Mouse (Mus musculus) C2C12 (cell line): ENCODE measurements around the gene Lin37.

Source experiments
- CEBPB ChIP-seq: IDR thresholded peaks from one replicate; pipeline ENCODE4 v1.6.1; 2011; ENCODE audit warnings: low read depth, mild to moderate bottlenecking, control low read depth, moderate library complexity
- CTCF ChIP-seq: IDR thresholded peaks from one replicate; pipeline ENCODE4 v1.5.1; 2011; ENCODE audit not compliant: control insufficient read depth, insufficient read depth, insufficient read length
- FOSL1 ChIP-seq: IDR thresholded peaks from one replicate; pipeline ENCODE4 v1.8.0; 2011; ENCODE audit warnings: mild to moderate bottlenecking, low read length; ENCODE audit not compliant: poor library complexity, insufficient read depth, severe bottlenecking
- MAX ChIP-seq: IDR thresholded peaks from one replicate; pipeline ENCODE4 v1.6.1; 2011; ENCODE audit warnings: mild to moderate bottlenecking, control low read depth
- MYOD1 ChIP-seq: IDR thresholded peaks from one replicate; pipeline ENCODE4 v1.6.1; 2011; ENCODE audit warnings: low read depth; ENCODE audit not compliant: control insufficient read depth, insufficient read length
- MYOG ChIP-seq: IDR thresholded peaks from one replicate; pipeline ENCODE4 v1.6.1; 2011; ENCODE audit not compliant: control insufficient read depth, insufficient read length; ENCODE audit errors: extremely low read depth
- USF1 ChIP-seq: IDR thresholded peaks from one replicate; pipeline ENCODE4 v1.6.1; 2011; ENCODE audit warnings: low read depth, mild to moderate bottlenecking, control low read depth, moderate library complexity

GRCm38 (mm10) chr7:30566033-30566432, 6.4 kb upstream of the Lin37 start:
- TF ChIP-seq CTCF (no peak), MAX (no peak), USF1 (no peak), CEBPB (no peak), MYOD1 (no peak), FOSL1 (no peak), MYOG (no peak)
